Mouse (Mus musculus): ENCODE measurements at regions not wholly inside any gene's neighbourhood (a gene's known extent, or its start where the extent isn't known, plus 50 kb on each side); places are given as distances from the start of the nearest gene placed in this dataset.
"Not testable (repeated sequence)": the region's sequence is repeated elsewhere in the genome, so short reads cannot be mapped to it uniquely, and the experiment has no call there.

DNA sequence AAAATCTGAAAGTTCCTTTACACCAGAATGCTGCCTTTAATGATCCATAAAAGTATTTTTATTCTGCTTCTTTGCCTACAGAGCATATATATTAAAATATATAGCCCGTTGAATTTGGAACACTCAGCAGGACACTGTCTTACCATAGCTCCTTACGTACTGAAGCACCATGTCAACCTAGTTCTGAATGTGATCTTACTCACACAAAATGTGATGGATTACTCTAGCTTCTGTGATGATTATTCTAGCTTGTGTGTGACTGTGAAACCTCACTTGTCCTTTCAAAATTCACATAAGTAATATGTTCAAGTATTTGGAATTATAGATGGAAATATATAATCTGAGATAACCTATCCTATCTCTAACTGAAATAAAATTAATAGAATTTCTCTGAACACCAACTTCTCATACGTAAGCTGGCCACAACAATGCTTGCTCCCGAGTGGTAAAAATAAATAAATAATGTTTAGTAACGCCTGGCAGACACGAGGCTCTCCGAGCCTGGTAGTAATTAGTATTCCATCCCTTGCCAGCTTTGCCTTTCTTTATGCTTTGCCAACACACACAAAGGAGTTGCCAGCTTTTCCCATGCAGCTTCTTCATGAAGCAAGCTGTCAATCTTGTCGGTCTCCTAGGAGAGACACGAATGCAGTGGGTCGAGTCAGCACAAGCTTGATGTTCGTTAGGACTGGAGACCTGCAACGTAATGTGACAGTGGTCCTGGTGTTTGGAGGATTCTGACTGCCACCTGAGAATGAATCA lies 271.9 kb upstream of the Dcbld2 start:
- ATAC-seq (replicated peaks; ENCODE audit: low FRiP score, poor library complexity, severe bottlenecking), result no peak

DNA sequence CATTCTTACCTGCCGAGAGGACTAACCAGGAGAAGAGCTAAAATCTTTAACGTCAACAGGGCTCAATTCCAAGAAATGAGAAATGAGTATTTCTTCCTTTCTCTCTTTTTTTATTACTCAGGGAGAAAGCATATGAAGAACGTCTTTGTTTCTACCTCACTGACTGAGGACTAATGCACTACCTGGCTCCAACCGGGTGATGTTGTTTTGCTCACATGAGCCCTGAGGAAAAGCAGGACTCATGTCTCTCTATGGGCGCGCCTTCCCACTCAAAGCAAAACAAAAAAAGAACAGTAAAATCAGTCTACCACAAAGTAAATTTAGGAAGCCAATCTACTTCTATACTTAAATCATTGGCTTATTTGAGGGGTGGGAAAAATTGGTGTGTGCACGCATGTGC lies 271.3 kb upstream of the Dcbld2 start:
- ATAC-seq (replicated peaks; ENCODE audit: low FRiP score, poor library complexity, severe bottlenecking), result no peak

DNA sequence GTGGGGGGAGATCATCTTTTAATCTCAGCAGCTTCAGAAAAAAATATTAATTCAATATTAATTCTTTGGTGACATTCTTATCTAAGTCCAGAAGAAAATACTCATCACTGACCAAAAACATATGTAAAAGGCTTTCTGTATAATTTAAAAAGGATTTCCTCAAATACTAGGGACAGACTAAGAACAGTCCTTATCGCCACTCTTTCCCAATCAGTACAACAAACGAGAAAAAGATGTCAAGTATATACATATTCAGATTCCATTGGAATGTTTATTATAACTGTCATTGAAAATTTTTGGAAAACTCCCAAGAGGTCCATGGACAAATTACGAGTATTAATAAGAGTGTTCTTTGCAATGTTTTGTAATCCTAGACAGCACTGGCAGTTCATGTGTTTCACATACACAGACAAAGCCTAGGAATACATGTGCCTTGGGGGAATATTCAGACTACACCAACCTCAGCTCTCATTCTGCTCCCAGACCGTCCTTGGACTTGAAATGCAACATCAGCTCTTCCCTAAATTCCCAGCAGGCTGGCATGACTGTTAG lies 270.4 kb upstream of the Dcbld2 start:
- no peak for ATAC-seq (replicated peaks; ENCODE audit: low FRiP score, poor library complexity, severe bottlenecking)

DNA sequence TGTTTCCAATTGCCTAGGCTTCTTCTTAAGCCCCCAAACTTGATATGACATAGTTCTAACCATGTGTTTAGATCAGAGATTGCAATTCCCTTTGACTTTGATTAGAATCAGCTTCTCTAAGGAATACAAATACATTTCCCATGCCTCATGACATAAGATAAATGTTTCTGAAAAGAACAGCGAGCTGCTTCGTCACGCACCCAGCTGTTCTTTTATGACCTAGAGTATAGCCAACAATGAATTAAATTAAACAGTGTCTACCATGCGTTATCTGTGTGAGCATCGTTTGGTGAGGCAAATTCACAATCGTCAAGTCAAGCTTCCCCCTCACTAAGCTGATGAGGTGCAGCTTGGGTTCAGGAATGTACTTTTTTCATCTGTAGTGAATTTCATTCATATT lies 261.8 kb upstream of the Dcbld2 start:
- ATAC-seq (replicated peaks; ENCODE audit: low FRiP score, poor library complexity, severe bottlenecking), result no peak

DNA sequence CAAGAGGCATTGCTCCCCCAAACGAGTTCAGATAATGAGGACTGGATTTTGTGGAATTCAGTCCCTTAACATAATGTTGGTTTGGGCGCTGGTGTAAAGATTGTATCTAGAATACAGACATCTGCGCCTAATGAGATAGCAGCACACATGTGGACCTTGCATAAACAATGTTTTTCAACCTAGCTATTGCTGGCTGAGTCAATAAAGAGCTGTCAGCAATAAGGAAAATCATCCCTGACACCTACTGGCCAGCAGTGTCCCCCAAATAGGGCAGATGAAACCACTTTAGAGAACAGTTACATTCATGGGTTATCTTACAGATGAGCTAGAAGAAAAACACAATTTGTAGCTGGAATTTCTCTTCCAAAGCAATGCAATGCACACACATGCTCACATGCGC lies 252.7 kb upstream of the Dcbld2 start:
- no peak for ATAC-seq (replicated peaks; ENCODE audit: low FRiP score, poor library complexity, severe bottlenecking)

DNA sequence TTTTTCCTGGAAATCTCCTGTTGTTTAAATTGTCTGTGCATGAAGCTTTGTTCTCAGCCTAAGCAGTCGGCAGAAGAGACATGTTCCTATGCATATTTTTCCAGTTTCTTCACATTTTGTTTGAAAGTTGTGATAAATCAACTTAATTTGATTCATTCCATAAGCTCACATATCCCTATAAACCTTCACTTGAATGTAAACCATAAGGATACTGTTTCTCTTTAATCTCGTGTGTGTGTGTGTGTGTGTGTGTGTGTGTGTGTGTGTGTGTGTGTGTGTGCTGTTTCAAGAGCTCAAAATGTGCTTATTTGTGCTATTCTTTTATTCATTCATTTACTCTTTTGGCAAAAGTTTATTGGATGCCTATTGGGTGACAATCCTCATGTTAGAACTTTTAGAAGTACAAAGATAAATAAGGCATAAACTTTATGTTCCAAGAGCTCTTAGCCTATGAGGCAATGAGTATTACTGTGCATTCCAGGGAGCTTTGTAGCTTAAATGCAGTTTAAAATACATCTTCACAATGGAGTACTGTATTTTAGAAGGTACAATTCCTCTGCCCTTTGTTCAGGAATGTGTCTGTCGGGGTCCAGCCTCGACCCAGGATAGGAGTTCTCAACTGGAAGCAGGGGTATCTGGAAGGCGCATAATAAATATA lies 229.4 kb upstream of the Dcbld2 start:
- no peak for ATAC-seq (replicated peaks; ENCODE audit: low FRiP score, poor library complexity, severe bottlenecking)

DNA sequence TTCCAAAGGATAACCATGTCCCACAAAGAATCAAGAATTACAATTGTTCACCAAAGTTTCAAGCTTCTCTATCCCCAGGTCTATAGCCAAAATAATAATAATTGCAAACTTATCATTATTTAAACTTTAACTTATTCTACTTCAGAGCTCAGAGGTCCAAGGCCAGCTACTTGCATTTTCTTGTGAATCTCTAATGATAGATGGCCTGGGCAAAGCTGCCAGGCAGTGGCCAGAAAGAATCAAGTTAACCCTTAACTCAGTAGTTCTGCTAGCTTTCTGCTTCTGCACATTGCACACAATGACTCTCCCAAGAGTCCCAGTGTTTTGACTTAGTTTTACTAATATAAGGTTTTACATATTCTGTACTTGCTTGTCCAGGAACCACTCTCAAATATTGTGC lies 228.3 kb upstream of the Dcbld2 start:
- ATAC-seq (replicated peaks; ENCODE audit: low FRiP score, poor library complexity, severe bottlenecking), result not testable (repeated sequence)

DNA sequence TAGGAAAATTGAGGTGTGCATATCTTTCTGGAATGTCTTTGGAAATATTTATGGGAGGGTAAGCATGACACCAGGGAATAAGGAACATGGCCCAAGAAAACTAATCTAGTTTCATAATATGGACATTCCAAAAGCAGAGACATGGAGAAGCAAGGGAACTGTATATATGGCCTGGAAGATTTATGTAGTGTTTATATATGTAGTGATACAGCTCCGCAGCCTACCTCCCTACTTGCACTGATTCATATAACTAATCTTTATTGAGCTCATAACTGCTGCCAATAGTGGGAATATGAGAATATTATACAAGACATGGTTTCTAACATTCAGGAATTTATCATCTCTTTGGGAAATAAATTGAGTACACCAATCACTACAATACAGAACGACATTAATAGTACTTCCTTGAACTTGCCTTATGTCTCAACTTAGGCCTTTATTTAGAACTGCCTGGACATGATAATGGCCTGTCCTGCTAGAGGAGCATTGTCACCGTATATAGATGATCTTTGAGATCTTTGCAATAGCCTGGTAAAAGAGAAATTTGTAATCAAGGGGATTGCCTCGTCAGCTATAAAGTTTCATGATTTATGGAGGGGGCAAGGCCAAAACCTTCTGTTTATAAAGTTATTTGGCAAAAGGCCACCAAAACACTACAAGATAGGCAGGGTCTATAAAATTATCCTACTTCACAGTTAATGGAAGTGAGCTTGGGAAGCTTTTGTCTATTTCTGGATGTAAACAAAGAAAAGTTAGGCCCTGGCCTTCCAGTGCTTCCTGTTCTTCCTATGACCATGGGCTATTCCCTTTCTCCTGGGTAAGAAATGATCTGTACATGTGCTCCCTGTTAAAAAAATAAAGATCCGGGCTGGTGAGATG lies 213.4 kb upstream of the Dcbld2 start:
- no peak for ATAC-seq (replicated peaks; ENCODE audit: low FRiP score, poor library complexity, severe bottlenecking)

DNA sequence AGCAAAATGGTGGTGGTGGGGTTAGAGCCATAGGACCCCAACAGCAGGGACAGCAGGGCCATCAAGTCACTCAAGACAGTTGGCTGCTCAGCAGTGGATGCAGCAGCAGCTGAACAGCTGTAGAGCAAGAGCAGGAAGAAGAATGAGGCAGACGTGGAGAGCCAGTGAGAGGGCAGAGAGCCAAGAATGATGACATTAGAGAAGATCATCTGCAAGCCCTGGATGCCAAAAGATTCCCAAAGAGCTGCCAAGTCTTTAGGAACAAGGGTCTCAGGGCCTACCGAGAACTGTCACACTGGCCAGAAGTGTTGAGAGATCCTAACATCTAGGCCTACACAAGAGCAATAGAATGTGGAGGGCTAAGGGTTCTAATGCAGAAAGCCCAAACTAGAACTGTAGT lies 196.4 kb upstream of the Dcbld2 start:
- ATAC-seq (replicated peaks; ENCODE audit: low FRiP score, poor library complexity, severe bottlenecking), result no peak

DNA sequence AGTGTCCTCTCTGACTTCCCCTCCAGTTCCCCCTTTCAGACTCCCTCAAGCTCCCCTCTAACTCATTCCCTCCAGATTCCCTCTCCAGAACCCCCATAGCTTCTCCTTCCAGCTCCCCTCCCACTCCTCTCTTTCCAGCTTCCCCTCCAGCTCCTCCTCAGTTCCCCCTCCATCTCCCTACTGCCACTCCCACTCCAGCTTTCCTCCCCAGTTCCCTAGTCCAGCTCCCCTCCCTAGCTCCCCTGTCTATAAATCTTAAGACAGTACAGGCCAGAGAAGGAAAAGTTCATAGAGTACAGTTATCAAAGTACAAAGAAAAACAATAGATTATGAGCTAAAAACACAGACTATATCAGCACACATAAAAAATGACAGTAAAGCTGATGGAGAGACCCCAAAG lies 173.6 kb upstream of the Dcbld2 start:
- ATAC-seq (replicated peaks; ENCODE audit: low FRiP score, poor library complexity, severe bottlenecking), result no peak

DNA sequence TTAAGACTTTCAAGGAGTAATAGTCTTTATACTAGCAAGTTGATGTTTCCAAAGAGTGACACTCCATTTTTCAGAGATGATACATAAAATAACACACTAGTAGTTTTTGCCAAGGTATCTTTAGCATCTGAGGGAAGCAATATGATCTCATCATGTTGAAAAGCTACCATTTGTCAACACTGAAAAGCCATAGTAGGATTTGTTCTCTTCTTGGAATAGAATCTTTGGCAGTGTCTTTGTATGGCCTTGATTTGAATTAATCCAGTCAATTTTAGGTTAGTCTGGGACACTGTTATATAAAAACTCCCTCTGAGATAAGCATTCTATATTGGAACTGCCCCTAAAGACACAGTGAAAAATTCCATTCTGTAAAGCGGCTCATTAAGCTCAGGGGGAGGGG lies 171.4 kb upstream of the Dcbld2 start:
- no peak for ATAC-seq (replicated peaks; ENCODE audit: low FRiP score, poor library complexity, severe bottlenecking)

DNA sequence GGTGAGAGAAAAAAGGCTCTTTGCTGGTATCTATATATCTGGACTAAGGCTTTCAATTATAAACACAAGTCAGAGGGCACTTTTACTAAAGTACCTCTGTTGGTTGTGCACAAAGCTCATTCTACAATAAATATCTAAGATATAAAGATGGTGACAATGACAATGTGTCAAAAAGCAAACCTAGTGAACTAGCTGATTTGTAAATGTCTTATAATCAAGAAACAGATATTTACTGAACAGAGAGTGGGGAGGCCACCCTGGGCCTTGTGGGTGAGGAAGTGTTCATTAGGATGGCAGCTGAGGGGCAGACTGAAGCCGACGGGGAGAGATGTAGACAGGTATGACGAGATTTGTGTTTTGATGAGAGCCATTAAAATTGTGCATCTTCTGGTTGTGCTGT lies 132.0 kb upstream of the Dcbld2 start:
- ATAC-seq (replicated peaks; ENCODE audit: low FRiP score, poor library complexity, severe bottlenecking), result no peak

DNA sequence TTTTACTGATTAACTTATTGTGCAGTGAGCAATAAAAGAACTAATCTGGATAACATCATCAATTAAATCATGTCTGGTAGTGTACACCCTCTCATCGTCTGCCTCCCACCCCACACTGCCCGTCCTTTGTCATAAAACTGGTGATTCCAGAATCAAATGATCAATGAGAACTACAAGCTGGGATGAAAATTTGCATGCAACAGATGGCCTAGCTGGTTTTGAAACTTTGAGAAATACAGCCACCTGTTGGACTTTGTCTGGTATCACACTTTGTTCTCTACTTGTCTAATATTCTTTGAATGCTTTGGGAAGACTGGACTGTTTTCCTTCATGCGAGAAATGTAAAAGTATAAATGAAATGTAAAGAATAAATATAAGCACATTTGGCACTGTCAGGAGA lies 126.8 kb upstream of the Dcbld2 start:
- no peak for ATAC-seq (replicated peaks; ENCODE audit: low FRiP score, poor library complexity, severe bottlenecking)

DNA sequence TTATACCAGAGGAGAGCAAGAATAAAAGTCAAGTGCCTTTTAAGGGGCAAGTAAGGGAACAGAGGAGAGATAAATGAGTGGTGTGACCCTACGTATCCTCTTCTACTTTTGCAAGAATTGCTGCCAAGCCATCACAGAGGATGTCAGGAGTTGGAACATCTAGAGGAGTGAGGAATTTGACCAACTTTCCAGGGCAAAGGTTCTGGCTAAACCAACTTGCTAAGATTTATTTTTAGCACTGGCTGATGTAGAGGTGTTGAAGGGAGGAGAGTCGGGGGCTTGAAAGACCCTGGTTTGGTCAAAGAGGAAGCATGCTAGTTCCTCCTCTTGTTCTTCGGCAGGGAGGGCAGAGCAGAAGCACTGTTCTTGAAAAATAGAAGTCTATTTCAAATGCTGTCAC lies 113.8 kb upstream of the Dcbld2 start:
- no peak for ATAC-seq (replicated peaks; ENCODE audit: low FRiP score, poor library complexity, severe bottlenecking)

DNA sequence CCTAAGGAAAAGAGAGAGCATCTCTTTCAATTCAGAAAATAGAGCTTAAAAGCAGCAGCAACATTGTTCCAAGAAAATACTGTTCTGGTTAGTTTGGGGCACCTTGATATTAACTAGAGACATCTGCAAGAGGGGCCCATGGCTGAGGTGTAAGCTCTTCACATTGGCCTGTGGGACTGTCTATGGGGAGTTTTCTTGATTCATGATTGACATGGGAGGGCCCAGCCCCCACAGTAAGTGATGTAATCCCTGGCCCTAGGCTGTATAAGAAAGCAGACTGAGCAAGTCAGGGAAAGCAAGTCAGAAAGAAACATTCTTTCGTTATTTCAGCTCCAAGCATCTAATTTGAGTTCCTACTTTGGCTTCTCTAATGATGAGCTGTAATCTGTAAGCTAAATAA lies 113.1 kb upstream of the Dcbld2 start:
- ATAC-seq (replicated peaks; ENCODE audit: low FRiP score, poor library complexity, severe bottlenecking), result no peak

DNA sequence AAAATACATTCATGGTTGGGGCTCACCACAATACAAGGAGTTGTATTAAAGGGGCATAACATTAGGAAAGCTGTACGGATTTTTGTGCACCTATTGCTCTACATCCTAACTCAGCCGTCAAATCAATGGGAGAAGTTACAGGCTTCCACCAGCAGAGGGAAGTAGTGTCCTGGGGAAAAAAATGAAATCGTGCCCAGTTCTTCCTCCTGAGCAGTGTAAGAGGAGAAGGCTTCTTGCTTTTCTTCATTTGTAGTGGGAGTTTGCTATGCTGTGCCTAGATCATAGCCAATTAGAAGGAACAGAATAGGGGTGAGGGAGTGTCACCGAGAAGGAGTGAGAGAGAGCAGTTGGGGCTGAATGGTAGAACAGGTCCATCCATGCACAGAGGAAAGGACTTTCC lies 108.7 kb upstream of the Dcbld2 start:
- peak; percentile 30; the same call in 1 of the 2 replicates for ATAC-seq (replicated peaks; ENCODE audit: low FRiP score, poor library complexity, severe bottlenecking)

DNA sequence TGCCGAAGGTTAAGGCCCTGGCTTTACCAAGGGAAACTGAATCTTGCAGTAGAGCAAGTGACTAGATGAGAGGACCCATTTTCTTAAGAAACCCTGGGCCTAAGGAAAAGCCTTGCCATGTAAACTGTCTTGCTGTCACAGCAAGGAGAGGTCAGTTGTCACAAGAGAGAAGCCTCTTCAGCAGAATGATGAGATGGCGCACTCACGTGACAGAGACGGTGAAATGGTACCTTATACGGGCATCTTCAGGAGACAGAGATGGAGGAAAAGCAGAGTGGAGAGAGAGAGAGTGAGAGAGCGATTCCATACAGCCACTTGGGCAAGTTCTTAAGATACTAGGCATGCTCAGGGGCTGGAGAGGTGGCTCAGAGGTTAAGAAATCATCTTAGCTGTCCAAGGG lies 108.1 kb upstream of the Dcbld2 start:
- ATAC-seq (replicated peaks; ENCODE audit: low FRiP score, poor library complexity, severe bottlenecking), result no peak

DNA sequence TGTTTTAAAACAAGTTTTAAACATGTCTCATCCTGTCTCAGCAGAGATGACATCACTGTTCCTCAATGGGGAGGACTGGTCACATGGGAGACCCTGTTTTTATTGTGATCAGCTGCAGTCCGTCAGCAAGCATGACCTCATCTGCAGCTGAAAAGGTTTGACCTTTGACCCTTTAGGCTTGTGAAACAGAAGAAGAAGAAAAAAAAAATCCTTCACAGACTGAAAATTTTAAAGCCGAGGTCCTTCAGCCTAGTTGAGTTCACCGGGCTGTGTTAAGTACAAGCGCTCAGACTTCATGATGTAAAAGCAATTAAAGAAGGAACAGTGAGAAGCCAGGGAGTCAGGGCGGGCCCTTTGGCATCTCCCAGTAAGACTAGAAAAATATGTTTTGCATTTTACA lies 104.7 kb upstream of the Dcbld2 start:
- no peak for ATAC-seq (replicated peaks; ENCODE audit: low FRiP score, poor library complexity, severe bottlenecking)

DNA sequence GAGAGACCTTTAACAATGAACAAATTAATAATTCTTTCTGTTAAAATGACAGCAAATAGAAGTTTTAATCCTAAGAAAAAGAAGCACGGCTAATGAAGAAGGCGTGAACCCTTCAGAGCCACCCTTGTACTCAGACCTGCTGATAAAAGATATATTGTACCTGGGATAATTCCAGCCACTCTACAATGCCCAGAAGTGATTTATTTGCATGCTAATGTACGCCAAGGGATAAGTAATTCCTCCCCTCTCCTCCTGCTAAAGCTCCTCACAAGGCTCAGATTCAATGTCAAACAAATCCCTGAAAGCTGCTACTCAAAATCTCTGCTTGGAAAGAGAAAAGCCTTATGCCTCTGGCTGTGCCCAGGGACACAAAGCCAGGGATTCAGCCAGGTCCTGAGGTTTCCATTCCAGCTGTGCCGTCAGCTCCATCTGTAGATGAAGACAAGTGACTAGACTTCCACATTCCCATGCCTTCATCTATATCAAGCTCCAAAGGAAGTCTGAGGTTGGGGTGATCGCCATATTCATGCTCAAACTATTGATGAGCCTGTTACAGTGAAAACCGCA lies 91.3 kb upstream of the Dcbld2 start:
- ATAC-seq (replicated peaks; ENCODE audit: low FRiP score, poor library complexity, severe bottlenecking), result no peak

DNA sequence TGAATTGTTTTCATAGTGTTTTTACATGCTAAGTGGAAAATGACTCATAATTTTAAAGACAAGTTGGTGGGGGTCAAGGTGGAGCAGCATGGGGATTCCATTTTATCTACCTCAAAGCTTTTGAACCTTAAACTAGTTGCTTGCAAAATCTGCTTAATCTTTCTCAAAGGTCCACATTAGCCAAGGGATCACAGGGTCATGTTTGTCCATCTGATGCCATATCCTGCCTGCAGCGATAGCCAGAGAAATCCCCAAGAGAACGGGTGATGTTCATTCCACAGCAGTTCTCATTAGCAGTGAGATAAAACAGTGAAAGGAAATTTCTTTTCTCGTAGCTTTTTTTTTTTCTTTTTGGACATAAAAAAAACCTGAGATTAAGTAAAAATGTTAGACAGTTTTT lies 77.2 kb upstream of the Dcbld2 start:
- ATAC-seq (replicated peaks; ENCODE audit: low FRiP score, poor library complexity, severe bottlenecking), result no peak
